Mouse (Mus musculus): ENCODE measurements around the gene Hoxd10. TPM values are rescaled to one million over a fixed set of nuclear protein-coding genes. Genes with fewer than 3 reads are reported as not detected.

Hoxd10 gene
- total and polyA plus RNA-seq, 2 experiments from 2014 or later = 0.22 TPM; not detected in 1

- Histone ChIP-seq H3K9me3 (ENCODE audit: low read length) (0 out of 2 replicates have a peak, but pooled peaks cover 5% of the 10 kb centered on the region), H3K4me2 (ENCODE audit: low read depth, low read length, poor library complexity, severe bottlenecking) (no peak overlapping the region), H3K4me3 (ENCODE audit: low read depth, low read length) (no peak overlapping the region), H3K27ac (ENCODE audit: low read depth, low read length) (no peak overlapping the region), H3K4me1 (ENCODE audit: insufficient read depth, low read length) (0 out of 2 replicates have a peak, but pooled peaks cover 2% of the 10 kb centered on the region), H3K27me3 (ENCODE audit: insufficient read depth, low read length) (peaks cover 94% of the 10 kb centered on the region), H3K36me3 (ENCODE audit: insufficient read depth, low read length) (no peaks in the 10 kb centered on the region), H3K9ac (replicated peaks; ENCODE audit: low read length, poor library complexity, severe bottlenecking) (no peak overlapping the region)
- under 1% methylated on average over 7 of the region's 7 CpGs for WGBS
- ATAC-seq (ENCODE audit: low FRiP score) = no peak
- TF ChIP-seq CTCF (IDR thresholded peaks at IDR 0.05) = no peak
- DNase-seq (ENCODE audit: low spot score) = no peak
Observed at GRCm38 (mm10) chr2:74695813-74696430, 4.2 kb downstream of the Hoxd10 start.

GRCm38 (mm10) chr2:74696442-74697335, 5.0 kb downstream of the Hoxd10 start:
- H3K9ac ChIP-seq (replicated peaks; ENCODE audit: low read length, poor library complexity, severe bottlenecking) = no peak overlapping the region
- WGBS = 2% methylated on average over 34 of the region's 34 CpGs
- H3K36me3 ChIP-seq (ENCODE audit: insufficient read depth, low read length) = no peaks in the 10 kb centered on the region
- H3K4me1 ChIP-seq (ENCODE audit: insufficient read depth, low read length) = 0 out of 2 replicates have a peak, but pooled peaks cover 2% of the 10 kb centered on the region
- ATAC-seq (ENCODE audit: low FRiP score) = no peak
- no peak overlapping the region for H3K4me2 ChIP-seq (ENCODE audit: low read depth, low read length, poor library complexity, severe bottlenecking)
- H3K27ac ChIP-seq (ENCODE audit: low read depth, low read length) = no peak overlapping the region
- no peak for TF ChIP-seq CTCF (IDR thresholded peaks at IDR 0.05)
- no peaks in the 10 kb centered on the region for H3K9me3 ChIP-seq (ENCODE audit: low read length)
- DNase-seq (ENCODE audit: low spot score) = no peak
- H3K4me3 ChIP-seq (ENCODE audit: low read depth, low read length) = no peak overlapping the region
- H3K27me3 ChIP-seq (ENCODE audit: insufficient read depth, low read length) = peaks cover 92% of the 10 kb centered on the region

- no peak for DNase-seq (ENCODE audit: low spot score)
- no peak for TF ChIP-seq CTCF (IDR thresholded peaks at IDR 0.05)
- H3K4me1 ChIP-seq (ENCODE audit: insufficient read depth, low read length) = 0 out of 2 replicates have a peak, but pooled peaks cover 2% of the 10 kb centered on the region
- WGBS = under 1% methylated on average over 43 of the region's 43 CpGs
- H3K27me3 ChIP-seq (ENCODE audit: insufficient read depth, low read length) = peaks cover 86% of the 10 kb centered on the region
- ATAC-seq (ENCODE audit: low FRiP score) = 0 out of 2 replicates have a peak, but pooled peaks have one; percentile 38
- H3K9ac ChIP-seq (replicated peaks; ENCODE audit: low read length, poor library complexity, severe bottlenecking) = no peak within 1 kb of the TSS
- H3K27ac ChIP-seq (ENCODE audit: low read depth, low read length) = no peak within 1 kb of the TSS
- peak within 1 kb of the TSS; percentile 14 for H3K4me3 ChIP-seq (ENCODE audit: low read depth, low read length)
- H3K36me3 ChIP-seq (ENCODE audit: insufficient read depth, low read length) = no peaks in the 10 kb centered on the region
- peak within 1 kb of the TSS; percentile 35 for H3K4me2 ChIP-seq (ENCODE audit: low read depth, low read length, poor library complexity, severe bottlenecking)
- no peaks in the 10 kb centered on the region for H3K9me3 ChIP-seq (ENCODE audit: low read length)
Observed at GRCm38 (mm10) chr2:74697567-74698121, 5.9 kb downstream of the Hoxd10 start, which contains the start of gene Hoxd9. Gene Hoxd9, plus strand, starts transcription at chr2:74697727.

- TF ChIP-seq CTCF (IDR thresholded peaks at IDR 0.05) = no peak
- no peak for ATAC-seq (ENCODE audit: low FRiP score)
- no peak for DNase-seq (ENCODE audit: low spot score)
- H3K4me3 ChIP-seq (ENCODE audit: low read depth, low read length) = peak overlapping the region; percentile 14
- no peak overlapping the region for H3K9ac ChIP-seq (replicated peaks; ENCODE audit: low read length, poor library complexity, severe bottlenecking)
- peak overlapping the region; percentile 35 for H3K4me2 ChIP-seq (ENCODE audit: low read depth, low read length, poor library complexity, severe bottlenecking)
- H3K4me1 ChIP-seq (ENCODE audit: insufficient read depth, low read length) = 0 out of 2 replicates have a peak, but pooled peaks cover 2% of the 10 kb centered on the region
- H3K27me3 ChIP-seq (ENCODE audit: insufficient read depth, low read length) = peaks cover 86% of the 10 kb centered on the region
- no peak overlapping the region for H3K27ac ChIP-seq (ENCODE audit: low read depth, low read length)
- H3K36me3 ChIP-seq (ENCODE audit: insufficient read depth, low read length) = no peaks in the 10 kb centered on the region
- WGBS = 2% methylated on average over 56 of the region's 86 CpGs
- no peaks in the 10 kb centered on the region for H3K9me3 ChIP-seq (ENCODE audit: low read length)
Observed at GRCm38 (mm10) chr2:74698201-74699052, 6.7 kb downstream of the Hoxd10 start.

GRCm38 (mm10) chr2:74699053-74699430, 7.3 kb downstream of the Hoxd10 start:
- H3K9me3 ChIP-seq (ENCODE audit: low read length) = no peaks in the 10 kb centered on the region
- ATAC-seq (ENCODE audit: low FRiP score) = no peak
- H3K27ac ChIP-seq (ENCODE audit: low read depth, low read length) = no peak overlapping the region
- no peak for DNase-seq (ENCODE audit: low spot score)
- no peaks in the 10 kb centered on the region for H3K36me3 ChIP-seq (ENCODE audit: insufficient read depth, low read length)
- H3K4me3 ChIP-seq (ENCODE audit: low read depth, low read length) = no peak overlapping the region
- WGBS = 2% methylated on average over 17 of the region's 17 CpGs
- H3K4me2 ChIP-seq (ENCODE audit: low read depth, low read length, poor library complexity, severe bottlenecking) = no peak overlapping the region
- peaks cover 86% of the 10 kb centered on the region for H3K27me3 ChIP-seq (ENCODE audit: insufficient read depth, low read length)
- H3K9ac ChIP-seq (replicated peaks; ENCODE audit: low read length, poor library complexity, severe bottlenecking) = no peak overlapping the region
- H3K4me1 ChIP-seq (ENCODE audit: insufficient read depth, low read length) = 0 out of 2 replicates have a peak, but pooled peaks cover 2% of the 10 kb centered on the region
- TF ChIP-seq CTCF (IDR thresholded peaks at IDR 0.05) = no peak

All from midbrain, postnatal 0 days (tissue).